In the genomic region with DNA sequence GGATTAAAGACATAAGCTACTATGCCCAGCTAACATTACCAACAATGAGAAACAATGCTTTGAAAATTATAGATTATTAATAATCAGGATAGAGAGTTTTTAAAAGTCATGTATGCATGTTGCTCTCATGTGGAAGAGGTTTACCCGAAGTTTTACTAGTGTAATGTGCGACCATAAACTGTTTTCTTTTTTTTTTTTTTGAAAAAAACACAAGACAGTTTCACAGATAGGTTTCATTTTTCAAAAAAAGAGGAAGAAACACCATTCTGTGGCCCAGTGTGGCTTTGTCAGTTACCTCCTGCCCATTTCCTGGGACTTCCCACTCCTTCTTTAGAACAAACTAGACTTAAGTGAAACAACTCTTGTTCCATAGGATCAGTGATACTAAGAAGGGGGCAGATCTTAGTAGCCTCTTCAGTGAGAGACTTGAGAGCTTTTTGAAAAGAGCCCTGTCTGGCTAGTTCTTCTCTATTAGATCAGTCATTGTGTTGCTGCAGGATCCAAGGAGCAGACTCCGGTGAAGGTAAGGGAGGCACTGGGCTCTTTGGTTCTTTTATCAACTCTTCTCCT, we compare ENCODE assay signal across 1 mouse cellular context.
TF ChIP-seq lines count a peak whose summit lies in the region.

5430427O19Rik (plus strand) TSS at position 441 of the 570 bp plus-strand sequence.

TF ChIP-seq in MEL, 35 proteins besides CTCF, POLR2A, EP300 and RAD21 (continued from another document):
- TF ChIP-seq JUND (IDR thresholded peaks at IDR 0.05; ENCODE audit: low read depth, low read length), result no peak
- no peak for TF ChIP-seq MAFK (IDR thresholded peaks at IDR 0.05; ENCODE audit: borderline replicate concordance, low read depth, low read length)
- 0 out of 2 replicates have a peak, but pooled peaks have one; percentile 39 for TF ChIP-seq NELFE (IDR thresholded peaks at IDR 0.05; ENCODE audit: low read depth, low read length)
- peak; percentile 43; the same call in 1 of the 2 replicates for TF ChIP-seq TBP (IDR thresholded peaks at IDR 0.05; ENCODE audit: low read depth, low read length)
- 0 out of 2 replicates have a peak, but pooled peaks have one; percentile 18 for TF ChIP-seq SIN3A (IDR thresholded peaks at IDR 0.05; ENCODE audit: low read length)
- no peak for TF ChIP-seq TAL1 (IDR thresholded peaks at IDR 0.05; ENCODE audit: low read length)
- TF ChIP-seq ZKSCAN1 (IDR thresholded peaks at IDR 0.05; ENCODE audit: low read depth, low read length), result no peak
- no peak for TF ChIP-seq BHLHE40 (IDR thresholded peaks at IDR 0.05; ENCODE audit: borderline replicate concordance, low read depth, low read length)
- TF ChIP-seq SMC3 (IDR thresholded peaks at IDR 0.05; ENCODE audit: low read depth, low read length), result no peak
- no peak for TF ChIP-seq HCFC1 (IDR thresholded peaks at IDR 0.05; ENCODE audit: low read depth, low read length)
- TF ChIP-seq ZNF384 (IDR thresholded peaks at IDR 0.05; ENCODE audit: low read depth, low read length), result peak; percentile 90
